Mouse (Mus musculus) midbrain, embryonic 15.5 days (tissue): ENCODE data around the gene Hoxa5. TPM values are rescaled to one million over a fixed set of nuclear protein-coding genes. Genes with fewer than 3 reads are reported as not detected.

Source experiments
- ATAC-seq: fragments of 200-750 bp; cut with Nextera tagmentation; replicated peaks from 2 replicates; pipeline ENCODE4 v1.8.0; 2017; ENCODE audit warnings: moderate TSS enrichment
- H3K27ac ChIP-seq: fragments of 300-500 bp; sonication (generic); 2 replicates; pipeline ENCODE4 v1.5.1; 2015; ENCODE audit warnings: mild to moderate bottlenecking, inconsistent platforms
- H3K27me3 ChIP-seq: fragments of 300-500 bp; sonication (generic); replicated peaks from 2 replicates; pipeline ENCODE4 v1.6.1; 2015; ENCODE audit warnings: inconsistent platforms
- H3K36me3 ChIP-seq: fragments of 300-500 bp; sonication (generic); replicated peaks from 2 replicates; pipeline ENCODE4 v1.6.1; 2015; ENCODE audit warnings: inconsistent platforms
- H3K4me1 ChIP-seq: fragments of 300-500 bp; sonication (generic); 2 replicates; pipeline ENCODE4 v1.6.1; 2015; ENCODE audit warnings: inconsistent platforms
- H3K4me2 ChIP-seq: fragments of 300-500 bp; sonication (generic); 2 replicates; pipeline ENCODE4 v1.6.1; 2015; ENCODE audit warnings: inconsistent platforms, mild to moderate bottlenecking, moderate library complexity
- H3K4me3 ChIP-seq: fragments of 300-500 bp; sonication (generic); 2 replicates; pipeline ENCODE4 v1.5.1; 2015; ENCODE audit warnings: mild to moderate bottlenecking, inconsistent platforms
- H3K9ac ChIP-seq: fragments of 300-500 bp; sonication (generic); 2 replicates; pipeline ENCODE4 v1.6.1; 2015; ENCODE audit warnings: mild to moderate bottlenecking, inconsistent platforms
- H3K9me3 ChIP-seq: fragments of 300-500 bp; sonication (generic); 2 replicates; pipeline ENCODE4 v1.6.1; 2016; ENCODE audit warnings: inconsistent platforms
- WGBS: fragments of 180-500 bp; shearing (Covaris S2); methylation state at CpG from one replicate; pipeline ENCODE4 v1.1.7; 2015; ENCODE audit warnings: mixed read lengths; 5-methylcytosine and 5-hydroxymethylcytosine counted together
- polyA plus RNA-seq: library from polyadenylated mRNA; unstranded; fragments of >200 nt; fragmentation: Nextera tagmentation; extraction: Ambion mirVana; gene quantifications from 2 replicates; pipeline ENCODE4 v1.2.1, GENCODE M21; 2015

Gene Hoxa5
- polyA plus RNA-seq, 1 experiment from 2014 or later = not detected

GRCm38 (mm10) chr6:52191860-52192550, 12.4 kb downstream of the Hoxa5 start:
- Histone ChIP-seq H3K27ac (no peak overlapping the region), H3K27me3 (peaks cover 98% of the 10 kb centered on the region), H3K4me1 (0 out of 2 replicates have a peak, but pooled peaks cover 3% of the 10 kb centered on the region), H3K9ac (no peak overlapping the region), H3K36me3 (no peaks in the 10 kb centered on the region), H3K9me3 (no peaks in the 10 kb centered on the region), H3K4me2 (peak overlapping the region; percentile 43), H3K4me3 (peak overlapping the region; percentile 33)
- no peak for ATAC-seq
- WGBS = 1% methylated on average over 43 of the region's 55 CpGs

GRCm38 (mm10) chr6:52190906-52191810, 13.2 kb downstream of the Hoxa5 start, which contains the start of gene Hoxa4:
TSS of gene Hoxa4 (minus strand) at chr6:52191753.
- ATAC-seq = no peak
- 1% methylated on average over 62 of the region's 102 CpGs for WGBS
- H3K9me3 ChIP-seq = no peaks in the 10 kb centered on the region
- no peak within 1 kb of the TSS for H3K27ac ChIP-seq
- H3K36me3 ChIP-seq = no peaks in the 10 kb centered on the region
- no peak within 1 kb of the TSS for H3K9ac ChIP-seq
- H3K4me2 ChIP-seq = peak within 1 kb of the TSS; percentile 43
- peaks cover 98% of the 10 kb centered on the region for H3K27me3 ChIP-seq
- H3K4me1 ChIP-seq = 0 out of 2 replicates have a peak, but pooled peaks cover 3% of the 10 kb centered on the region
- H3K4me3 ChIP-seq = peak within 1 kb of the TSS; percentile 33

DNA sequence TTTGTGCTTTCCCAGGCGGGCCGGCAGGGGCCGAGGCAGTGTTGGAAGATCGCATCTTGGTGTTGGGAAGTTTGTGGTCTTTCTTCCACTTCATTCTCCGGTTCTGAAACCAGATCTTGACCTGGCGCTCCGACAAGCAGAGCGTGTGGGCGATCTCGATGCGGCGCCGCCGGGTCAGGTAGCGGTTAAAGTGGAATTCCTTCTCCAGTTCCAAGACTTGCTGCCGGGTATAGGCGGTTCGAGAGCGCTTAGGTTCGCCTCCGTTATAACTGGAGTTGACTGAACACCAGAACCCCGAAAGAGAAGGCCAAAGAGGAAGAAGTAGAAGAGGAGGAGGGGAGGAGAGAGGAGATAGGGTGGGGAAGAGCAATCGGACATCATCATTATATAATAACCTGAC, 14.0 kb downstream of the Hoxa5 start:
- Histone ChIP-seq H3K4me2 (no peak overlapping the region), H3K9ac (no peak overlapping the region), H3K27ac (no peak overlapping the region), H3K27me3 (peaks cover 98% of the 10 kb centered on the region), H3K9me3 (no peaks in the 10 kb centered on the region), H3K4me1 (0 out of 2 replicates have a peak, but pooled peaks cover 3% of the 10 kb centered on the region), H3K36me3 (no peaks in the 10 kb centered on the region), H3K4me3 (no peak overlapping the region)
- ATAC-seq = no peak
- under 1% methylated on average over 23 of the region's 23 CpGs for WGBS

- WGBS = 4% methylated on average over 8 of the region's 8 CpGs
- Histone ChIP-seq H3K36me3 (no peaks in the 10 kb centered on the region), H3K27ac (no peak overlapping the region), H3K9me3 (no peaks in the 10 kb centered on the region), H3K4me1 (0 out of 2 replicates have a peak, but pooled peaks cover 3% of the 10 kb centered on the region), H3K4me2 (no peak overlapping the region), H3K4me3 (no peak overlapping the region), H3K27me3 (peaks cover 99% of the 10 kb centered on the region), H3K9ac (no peak overlapping the region)
- ATAC-seq = no peak
Observed at GRCm38 (mm10) chr6:52189909-52190308, 14.5 kb downstream of the Hoxa5 start.

DNA sequence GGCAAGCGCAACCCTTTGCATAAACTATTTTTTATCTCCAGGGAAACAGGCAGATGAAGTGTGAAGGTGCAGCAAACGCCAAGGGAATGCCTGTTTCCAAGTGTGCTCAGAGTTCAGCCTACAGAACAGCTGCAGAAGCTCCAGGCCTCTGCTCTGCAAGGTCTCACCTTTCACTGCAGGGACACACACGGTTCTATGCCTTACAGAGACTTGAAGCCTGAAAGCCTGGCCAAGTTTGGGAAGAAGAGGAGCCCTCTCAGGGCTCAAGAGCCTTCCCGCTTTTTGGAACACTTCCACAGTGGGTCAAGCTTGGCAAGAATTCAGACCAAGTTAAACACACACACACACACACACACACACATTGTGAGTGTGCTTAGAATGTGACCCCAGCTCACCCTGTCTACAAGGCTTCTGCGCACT, 15.2 kb downstream of the Hoxa5 start:
- Histone ChIP-seq H3K27me3 (peaks cover 99% of the 10 kb centered on the region), H3K4me1 (0 out of 2 replicates have a peak, but pooled peaks cover 3% of the 10 kb centered on the region), H3K4me2 (no peak overlapping the region), H3K9me3 (no peaks in the 10 kb centered on the region), H3K9ac (no peak overlapping the region), H3K27ac (no peak overlapping the region), H3K36me3 (no peaks in the 10 kb centered on the region), H3K4me3 (no peak overlapping the region)
- ATAC-seq = no peak
- 7% methylated on average over 5 of the region's 5 CpGs for WGBS

- Histone ChIP-seq H3K27me3 (peaks cover 100% of the 10 kb centered on the region), H3K9me3 (no peaks in the 10 kb centered on the region), H3K27ac (no peak overlapping the region), H3K4me3 (no peak overlapping the region), H3K36me3 (no peaks in the 10 kb centered on the region), H3K9ac (no peak overlapping the region), H3K4me1 (no peaks in the 10 kb centered on the region), H3K4me2 (no peak overlapping the region)
- no peak for ATAC-seq
- WGBS = 9% methylated on average over 1 of the region's 1 CpGs
Observed at GRCm38 (mm10) chr6:52186500-52186899, 17.9 kb downstream of the Hoxa5 start.

- Histone ChIP-seq H3K9ac (no peak overlapping the region), H3K4me3 (no peak overlapping the region), H3K9me3 (no peaks in the 10 kb centered on the region), H3K27ac (no peak overlapping the region), H3K36me3 (no peaks in the 10 kb centered on the region), H3K4me1 (no peaks in the 10 kb centered on the region), H3K4me2 (no peak overlapping the region), H3K27me3 (peaks cover 100% of the 10 kb centered on the region)
- no peak for ATAC-seq
- 6% methylated on average over 3 of the region's 3 CpGs for WGBS
Observed at GRCm38 (mm10) chr6:52185834-52186233, 18.6 kb downstream of the Hoxa5 start.

- H3K4me2 ChIP-seq = no peak overlapping the region
- 2% methylated on average over 19 of the region's 19 CpGs for WGBS
- H3K27me3 ChIP-seq = peaks cover 100% of the 10 kb centered on the region
- no peak overlapping the region for H3K4me3 ChIP-seq
- no peak overlapping the region for H3K27ac ChIP-seq
- no peak for ATAC-seq
- H3K36me3 ChIP-seq = no peaks in the 10 kb centered on the region
- no peaks in the 10 kb centered on the region for H3K9me3 ChIP-seq
- H3K4me1 ChIP-seq = no peaks in the 10 kb centered on the region
- no peak overlapping the region for H3K9ac ChIP-seq
Observed at GRCm38 (mm10) chr6:52185222-52185621, 19.2 kb downstream of the Hoxa5 start.

DNA sequence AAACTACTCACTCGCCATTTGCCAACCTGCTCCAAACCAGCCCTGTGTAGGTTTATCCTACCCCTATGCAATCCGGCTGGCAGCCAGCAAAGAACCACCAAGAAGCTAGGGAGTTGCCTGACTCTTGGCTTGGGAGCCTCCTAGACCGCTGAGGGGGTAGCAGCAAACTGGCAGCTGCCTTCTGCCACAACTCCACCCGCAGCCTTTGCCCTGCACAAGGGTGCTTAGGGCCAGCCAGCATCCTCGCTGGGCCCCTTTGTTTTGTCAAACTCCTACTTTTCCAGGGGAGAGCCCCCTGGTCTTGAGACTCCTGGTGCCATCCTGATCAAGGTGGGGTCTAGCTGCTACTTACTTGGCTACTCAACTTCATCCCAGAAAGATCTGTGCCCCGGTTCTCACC, 19.7 kb downstream of the Hoxa5 start:
- peaks cover 100% of the 10 kb centered on the region for H3K27me3 ChIP-seq
- no peak overlapping the region for H3K27ac ChIP-seq
- H3K36me3 ChIP-seq = no peaks in the 10 kb centered on the region
- H3K9ac ChIP-seq = no peak overlapping the region
- ATAC-seq = no peak
- H3K4me1 ChIP-seq = no peaks in the 10 kb centered on the region
- no peak overlapping the region for H3K4me3 ChIP-seq
- no peaks in the 10 kb centered on the region for H3K9me3 ChIP-seq
- H3K4me2 ChIP-seq = no peak overlapping the region
- WGBS = 2% methylated on average over 6 of the region's 6 CpGs

DNA sequence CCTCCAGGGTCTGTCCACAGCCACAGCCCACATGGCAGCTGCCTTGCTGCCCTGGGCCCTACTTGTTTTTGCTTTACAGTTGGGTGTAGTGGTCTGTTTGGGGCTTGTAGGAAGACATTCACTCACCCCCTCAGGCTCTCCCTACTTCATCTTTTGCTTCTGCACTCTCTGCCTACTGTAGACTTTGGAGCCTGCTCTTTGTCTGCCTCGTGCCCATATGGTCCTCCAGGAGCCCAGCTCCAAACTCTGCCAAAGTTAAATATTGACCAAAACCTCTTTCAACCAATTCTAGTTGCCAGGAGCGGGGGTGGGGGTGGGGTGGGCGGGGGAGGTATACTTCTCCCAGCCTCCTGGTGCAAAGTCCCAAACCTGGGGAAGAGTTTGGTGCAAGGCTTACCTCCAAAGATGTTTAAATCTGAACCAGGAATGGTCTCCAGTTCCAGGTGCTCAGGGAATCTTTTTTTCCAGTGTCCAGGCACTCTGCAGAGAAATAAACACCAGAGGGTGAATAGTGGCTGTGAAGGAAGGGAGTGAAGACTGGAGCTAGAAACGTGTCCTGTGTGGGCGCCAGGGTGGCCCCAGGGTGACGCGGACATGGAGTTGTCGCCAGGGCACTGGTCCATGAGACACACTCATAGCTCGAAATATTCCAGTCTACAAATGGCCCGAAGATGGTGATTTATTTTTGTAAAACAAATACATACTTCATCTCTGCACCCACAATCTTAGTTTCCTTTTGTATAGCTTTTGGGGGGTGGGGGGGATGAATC, 20.9 kb downstream of the Hoxa5 start:
- no peaks in the 10 kb centered on the region for H3K9me3 ChIP-seq
- H3K4me3 ChIP-seq = no peak overlapping the region
- 11% methylated on average over 10 of the region's 10 CpGs for WGBS
- no peaks in the 10 kb centered on the region for H3K4me1 ChIP-seq
- H3K36me3 ChIP-seq = no peaks in the 10 kb centered on the region
- no peak overlapping the region for H3K27ac ChIP-seq
- no peak overlapping the region for H3K9ac ChIP-seq
- no peak overlapping the region for H3K4me2 ChIP-seq
- H3K27me3 ChIP-seq = peaks cover 100% of the 10 kb centered on the region
- ATAC-seq = no peak

GRCm38 (mm10) chr6:52182793-52183192, 21.6 kb downstream of the Hoxa5 start:
- Histone ChIP-seq H3K4me1 (no peaks in the 10 kb centered on the region), H3K27ac (no peak overlapping the region), H3K9me3 (no peaks in the 10 kb centered on the region), H3K4me2 (no peak overlapping the region), H3K27me3 (peaks cover 100% of the 10 kb centered on the region), H3K4me3 (no peak overlapping the region), H3K9ac (no peak overlapping the region), H3K36me3 (no peaks in the 10 kb centered on the region)
- no peak for ATAC-seq
- 0% methylated on average over 1 of the region's 1 CpGs for WGBS

- Histone ChIP-seq H3K4me2 (no peak overlapping the region), H3K27ac (no peak overlapping the region), H3K9me3 (no peaks in the 10 kb centered on the region), H3K4me1 (no peaks in the 10 kb centered on the region), H3K27me3 (peaks cover 100% of the 10 kb centered on the region), H3K36me3 (no peaks in the 10 kb centered on the region), H3K4me3 (no peak overlapping the region), H3K9ac (no peak overlapping the region)
- WGBS = 21% methylated on average over 2 of the region's 2 CpGs
- no peak for ATAC-seq
Observed at GRCm38 (mm10) chr6:52182030-52182429, 22.4 kb downstream of the Hoxa5 start.
